Comparison of ENCODE assay signal across 9 mouse cellular contexts in the genomic region with DNA sequence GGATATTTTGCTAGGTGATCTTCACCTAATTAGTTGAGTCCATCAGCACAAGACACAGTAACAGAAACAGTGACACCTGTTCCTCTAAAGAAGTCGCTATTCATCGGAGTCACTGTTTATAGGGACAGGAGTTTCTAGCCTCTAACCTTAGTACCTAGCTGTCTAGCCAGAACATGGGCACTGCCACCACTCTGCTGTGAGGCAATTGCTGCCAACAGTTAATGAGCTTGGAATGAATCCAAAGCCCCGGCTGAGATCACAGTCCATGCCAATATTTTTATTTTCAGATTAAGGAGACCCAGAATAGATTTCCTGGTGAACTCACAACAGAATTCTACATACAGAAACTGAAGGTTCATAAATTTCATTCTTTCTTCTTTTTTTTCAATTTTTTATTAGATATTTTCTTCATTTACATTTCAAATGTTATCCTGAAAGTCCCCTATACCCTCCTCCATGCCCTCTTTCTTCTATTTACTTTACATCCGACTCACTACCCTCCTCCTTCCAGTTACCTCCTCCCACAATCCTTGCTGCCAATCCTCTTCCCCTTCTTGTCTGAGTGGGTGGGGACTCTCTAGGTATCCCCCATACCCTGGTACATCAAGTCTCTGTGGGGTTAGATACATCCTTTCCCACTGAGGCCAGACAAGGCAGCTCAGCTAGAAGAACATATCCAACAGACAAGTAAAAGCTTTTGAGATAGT.
DNase-seq lines count a peak whose midpoint lies in the region; ATAC-seq lines count a peak whose summit lies in the region.
"Had no signal": no experiment of that assay in that cellular context is flagged by ENCODE, and none has a peak within 500 bp of the region (broad histone marks: within the 10 kb centered on the region; RNA-seq: fewer than 3 reads in every experiment).

No protein-coding gene starts in this region.

- H3K27ac ChIP-seq in liver, embryonic 12.5 days = no peak overlapping the region
- H3K27ac ChIP-seq: left cerebral cortex, adult 2 months had no signal

- intact Hi-C loops in heart, postnatal 25 days (cut with DNase I) = no loop called here

- no peak for ATAC-seq in liver, embryonic 12.5 days
- ATAC-seq in CD4-positive, CD25-positive, alpha-beta regulatory T cell, adult 4 months = no peak

- H3K27me3 ChIP-seq in liver, embryonic 12.5 days (replicated peaks) = no peaks in the 10 kb centered on the region

- 77% methylated on average over 4 of the region's 4 CpGs for WGBS in liver, embryonic 12.5 days (ENCODE audit: insufficient replicate concordance)

- no peaks in the 10 kb centered on the region for H3K9me3 ChIP-seq in liver, embryonic 12.5 days (replicated peaks)

- H3K4me1 ChIP-seq in liver, embryonic 12.5 days = no peaks in the 10 kb centered on the region

- H3K9ac ChIP-seq in liver, embryonic 12.5 days = no peak overlapping the region

- H3K4me3 ChIP-seq in liver, embryonic 12.5 days = no peak overlapping the region
- H3K4me3 ChIP-seq: left cerebral cortex, adult 2 months had no signal

- H3K36me3 ChIP-seq in liver, embryonic 12.5 days = no peaks in the 10 kb centered on the region

- DNase-seq in heart, adult 18-20 months = peak; percentile 60 to 70
- DNase-seq in heart, postnatal 25 days (ENCODE audit: low spot score) = no peak
- peak; percentile 35 to 49 for DNase-seq in right cerebral cortex, postnatal 10 days (ENCODE audit: low spot score in 2 of 2)
- no peak for DNase-seq in right cerebral cortex, adult 18-20 months
- peak; percentile 35 for DNase-seq in kidney, postnatal 14 days
- peak; percentile 17 for DNase-seq in retina, postnatal 7 days (ENCODE audit: low read depth, low spot score)

- no peak overlapping the region for H3K4me2 ChIP-seq in liver, embryonic 12.5 days

Comparison
In these comparisons a context has a peak if more than half of its experiments do, and no peak if none do; other contexts are left out.
1. DNase-seq: peak in heart, adult 18-20 months (2 of 2), right cerebral cortex, postnatal 10 days (2 of 2), kidney, postnatal 14 days (single experiment) and retina, postnatal 7 days (single experiment); none in heart, postnatal 25 days (single experiment) and right cerebral cortex, adult 18-20 months (single experiment).